Mouse (Mus musculus) midbrain, postnatal 0 days (tissue): Measurements from ENCODE around the gene Btbd19. TPM values are rescaled to one million over a fixed set of nuclear protein-coding genes. Genes with fewer than 3 reads are reported as not detected.
A peak's percentile ranks its signal among the peaks of the same experiment; 100 is the strongest.

Experiments
- ATAC-seq: fragments of 200-750 bp; cut with Nextera tagmentation; 2 replicates; pipeline ENCODE4 v1.8.0; 2017; ENCODE audit warnings: moderate number of reproducible peaks, mild to moderate bottlenecking, moderate TSS enrichment, moderate library complexity; ENCODE audit not compliant: low FRiP score
- DNase-seq: peaks from one replicate; pipeline ENCODE4 v3.0.0-alpha.2; 2015; ENCODE audit warnings: low spot score
- H3K27ac ChIP-seq: fragments of 300-500 bp; sonication (generic); 2 replicates; pipeline ENCODE4 v1.5.1; 2014; ENCODE audit warnings: low read depth, mild to moderate bottlenecking, low read length, mixed read lengths
- H3K27me3 ChIP-seq: fragments of 300-500 bp; sonication (generic); 2 replicates; pipeline ENCODE4 v1.6.1; 2014; ENCODE audit warnings: low read length, control low read depth, mixed read lengths; ENCODE audit not compliant: insufficient read depth
- H3K36me3 ChIP-seq: fragments of 300-500 bp; sonication (generic); 2 replicates; pipeline ENCODE4 v1.6.1; 2014; ENCODE audit warnings: low read length, control low read depth, mixed read lengths; ENCODE audit not compliant: insufficient read depth
- H3K4me1 ChIP-seq: fragments of 300-500 bp; sonication (generic); 2 replicates; pipeline ENCODE4 v1.6.1; 2014; ENCODE audit warnings: mild to moderate bottlenecking, control low read depth, antibody characterized with exemption, low read length, mixed read lengths; ENCODE audit not compliant: insufficient read depth
- H3K4me2 ChIP-seq: fragments of 300-500 bp; sonication (generic); 2 replicates; pipeline ENCODE4 v1.6.1; 2014; ENCODE audit warnings: low read depth, mild to moderate bottlenecking, low read length, mixed read lengths; ENCODE audit not compliant: poor library complexity, severe bottlenecking
- H3K4me3 ChIP-seq: fragments of 300-500 bp; sonication (generic); 2 replicates; pipeline ENCODE4 v1.5.1; 2014; ENCODE audit warnings: low read depth, mild to moderate bottlenecking, low read length, moderate library complexity
- H3K9ac ChIP-seq: fragments of 300-500 bp; sonication (generic); replicated peaks from 2 replicates; pipeline ENCODE4 v1.6.1; 2014; ENCODE audit warnings: mild to moderate bottlenecking, low read length, moderate library complexity, mixed read lengths; ENCODE audit not compliant: poor library complexity, severe bottlenecking
- H3K9me3 ChIP-seq: fragments of 300-500 bp; sonication (generic); 2 replicates; pipeline ENCODE4 v1.6.1; 2016; ENCODE audit warnings: low read length, control low read depth
- CTCF ChIP-seq: IDR thresholded peaks from 2 replicates; pipeline ENCODE4 v1.5.1; 2016; ENCODE audit warnings: antibody characterized with exemption, mild to moderate bottlenecking
- WGBS: fragments of 180-500 bp; shearing (Covaris S2); extraction: QIAGEN DNeasy Blood & Tissue Kit; methylation state at CpG from one replicate; pipeline ENCODE4 v1.1.7; 2014; 5-methylcytosine and 5-hydroxymethylcytosine counted together
- polyA plus RNA-seq: library from polyadenylated mRNA; unstranded; fragments of >200 nt; fragmentation: Nextera tagmentation; extraction: Ambion mirVana; gene quantifications from 2 replicates; pipeline ENCODE4 v1.2.1, GENCODE M21; 2015
- total RNA-seq: library from RNA; depleted of rRNA; stranded (reverse); fragments of >200 nt; gene quantifications from 2 replicates; pipeline ENCODE4 v1.2.3, GENCODE M21; 2014

Gene Btbd19
- total and polyA plus RNA-seq, 2 experiments from 2014 or later = 4.2 to 7.3 TPM

DNA sequence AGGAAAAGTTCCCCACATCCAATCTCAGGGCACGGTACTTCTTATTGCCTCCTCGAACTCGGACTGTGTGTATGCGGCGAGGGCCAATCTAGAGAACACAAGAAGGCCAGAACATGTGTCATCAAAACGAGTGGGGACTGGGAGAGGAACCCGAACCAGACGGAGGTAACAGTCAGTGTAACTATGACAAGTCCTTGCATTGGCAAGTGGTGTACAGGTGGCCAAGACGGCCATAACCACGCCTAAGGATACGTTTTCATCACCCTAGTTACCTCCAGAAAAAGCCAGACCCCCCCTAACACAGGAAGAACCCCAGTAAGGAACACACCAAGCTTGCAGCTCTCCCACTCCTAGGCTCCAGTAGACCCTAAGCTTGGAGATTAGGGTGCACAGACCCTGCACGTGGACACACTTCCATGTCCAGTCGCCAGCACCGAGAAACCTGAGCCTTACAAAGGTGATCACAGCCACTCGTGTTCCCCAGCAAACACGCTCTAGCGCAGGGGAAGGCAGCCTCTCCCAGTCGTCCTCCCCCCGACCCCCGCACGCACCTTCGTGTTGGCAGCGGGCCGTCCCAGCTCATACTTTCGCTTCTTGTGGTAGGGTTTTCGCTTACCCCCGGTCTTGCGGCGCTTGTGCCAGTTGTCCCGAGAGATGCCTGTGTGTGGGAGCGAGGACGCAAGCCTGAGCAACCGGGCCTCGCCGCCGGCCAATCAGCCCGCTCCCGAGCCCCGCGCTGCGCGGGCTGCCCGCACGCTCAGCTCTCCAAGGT lies 29.7 kb upstream of the Btbd19 start:
- TF ChIP-seq CTCF = no peak
- Histone ChIP-seq H3K9ac (peak overlapping the region; percentile 95), H3K4me2 (peak overlapping the region; percentile 88), H3K9me3 (no peaks in the 10 kb centered on the region), H3K4me1 (no peaks in the 10 kb centered on the region), H3K36me3 (peaks cover 28% of the 10 kb centered on the region), H3K27me3 (no peaks in the 10 kb centered on the region), H3K4me3 (peak overlapping the region; percentile 89), H3K27ac (peak overlapping the region; percentile 94)
- peak; percentile 71; the same call in 1 of the 2 replicates for ATAC-seq
- 3% methylated on average over 42 of the region's 44 CpGs for WGBS
- no peak for DNase-seq

DNA sequence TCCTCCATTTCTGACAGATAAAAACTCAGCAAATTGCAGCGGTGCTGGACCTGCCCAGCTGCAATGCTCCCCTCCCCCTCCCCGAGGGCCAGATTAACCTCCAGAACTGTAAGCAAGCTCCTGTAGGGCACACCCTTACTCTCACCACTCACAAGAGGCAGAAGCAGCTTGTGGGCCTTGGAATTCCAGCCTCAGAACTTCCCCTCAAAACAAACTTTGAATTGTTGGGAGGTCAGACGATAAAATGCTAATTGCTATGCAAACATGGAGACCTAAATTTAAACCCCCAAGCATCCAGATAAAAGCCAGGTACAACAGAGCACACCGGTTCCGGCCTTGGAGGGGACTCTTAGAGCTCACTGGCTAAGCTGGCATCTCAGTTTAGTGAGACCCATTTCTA lies 27.2 kb upstream of the Btbd19 start:
- H3K27me3 ChIP-seq = no peaks in the 10 kb centered on the region
- H3K9me3 ChIP-seq = no peaks in the 10 kb centered on the region
- no peaks in the 10 kb centered on the region for H3K4me1 ChIP-seq
- no peak for ATAC-seq
- no peak for TF ChIP-seq CTCF
- no peak overlapping the region for H3K27ac ChIP-seq
- H3K4me3 ChIP-seq = no peak overlapping the region
- no peak for DNase-seq
- no peak overlapping the region for H3K4me2 ChIP-seq
- WGBS = 83% methylated on average over 5 of the region's 5 CpGs
- H3K9ac ChIP-seq = 0 out of 2 replicates have a peak overlapping the region, but pooled peaks have one; percentile 3
- H3K36me3 ChIP-seq = peaks cover 32% of the 10 kb centered on the region

DNA sequence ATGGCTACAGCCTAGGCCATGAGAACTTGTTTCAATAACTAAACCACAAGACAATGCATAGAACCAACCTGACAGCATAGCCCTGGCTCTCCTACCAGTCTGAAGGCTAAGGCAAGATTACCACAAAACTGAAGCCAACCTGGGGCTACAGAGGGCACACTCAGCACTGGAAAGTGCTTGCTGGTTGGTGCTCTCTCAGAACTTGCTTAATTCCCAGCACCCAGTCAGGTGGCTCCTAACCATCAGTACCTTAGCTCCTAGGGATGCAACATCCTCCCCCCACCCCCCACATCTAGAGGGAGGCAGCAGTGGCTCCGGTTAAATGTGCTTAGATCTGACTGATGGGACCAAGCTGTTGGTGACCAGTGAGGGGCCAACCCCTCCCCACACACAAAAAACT lies 25.9 kb upstream of the Btbd19 start:
- H3K27ac ChIP-seq = no peak overlapping the region
- no peaks in the 10 kb centered on the region for H3K27me3 ChIP-seq
- no peak overlapping the region for H3K4me3 ChIP-seq
- H3K9me3 ChIP-seq = no peaks in the 10 kb centered on the region
- TF ChIP-seq CTCF = no peak
- no peaks in the 10 kb centered on the region for H3K4me1 ChIP-seq
- ATAC-seq (no peak), DNase-seq (no peak)
- no peak overlapping the region for H3K4me2 ChIP-seq
- 69% methylated on average over 1 of the region's 1 CpGs for WGBS
- H3K9ac ChIP-seq = no peak overlapping the region
- H3K36me3 ChIP-seq = peaks cover 32% of the 10 kb centered on the region

DNA sequence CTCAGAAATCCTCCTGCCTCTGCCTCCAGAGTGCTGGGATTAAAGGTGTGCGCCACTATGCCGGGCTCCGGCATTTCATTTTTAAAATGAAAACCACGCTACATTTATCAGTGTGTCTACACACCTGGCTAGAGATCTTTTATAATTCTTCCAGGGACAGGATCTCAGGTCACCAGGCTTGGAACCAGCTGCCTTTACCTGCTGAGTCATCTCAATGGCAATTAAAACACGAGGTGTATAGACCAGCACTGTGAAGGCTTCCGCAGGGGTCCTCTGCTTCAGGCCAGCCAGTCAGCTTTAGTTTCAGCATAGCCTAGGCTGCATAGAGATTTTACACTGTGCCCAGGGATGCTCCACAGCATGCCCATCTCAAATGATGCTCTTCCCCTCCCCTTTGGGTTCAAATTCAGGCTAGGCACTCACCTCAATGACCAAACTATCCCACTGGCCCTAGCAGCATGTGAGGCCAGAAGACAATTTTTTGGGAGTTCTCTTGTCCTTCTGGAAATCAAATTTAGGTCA lies 24.7 kb upstream of the Btbd19 start:
- H3K27ac ChIP-seq = no peak overlapping the region
- no peaks in the 10 kb centered on the region for H3K9me3 ChIP-seq
- DNase-seq = no peak
- 90% methylated on average over 6 of the region's 6 CpGs for WGBS
- TF ChIP-seq CTCF = no peak
- H3K4me3 ChIP-seq = no peak overlapping the region
- no peak overlapping the region for H3K9ac ChIP-seq
- H3K4me2 ChIP-seq = no peak overlapping the region
- H3K4me1 ChIP-seq = no peaks in the 10 kb centered on the region
- no peak for ATAC-seq
- H3K36me3 ChIP-seq = peaks cover 32% of the 10 kb centered on the region
- H3K27me3 ChIP-seq = no peaks in the 10 kb centered on the region

DNA sequence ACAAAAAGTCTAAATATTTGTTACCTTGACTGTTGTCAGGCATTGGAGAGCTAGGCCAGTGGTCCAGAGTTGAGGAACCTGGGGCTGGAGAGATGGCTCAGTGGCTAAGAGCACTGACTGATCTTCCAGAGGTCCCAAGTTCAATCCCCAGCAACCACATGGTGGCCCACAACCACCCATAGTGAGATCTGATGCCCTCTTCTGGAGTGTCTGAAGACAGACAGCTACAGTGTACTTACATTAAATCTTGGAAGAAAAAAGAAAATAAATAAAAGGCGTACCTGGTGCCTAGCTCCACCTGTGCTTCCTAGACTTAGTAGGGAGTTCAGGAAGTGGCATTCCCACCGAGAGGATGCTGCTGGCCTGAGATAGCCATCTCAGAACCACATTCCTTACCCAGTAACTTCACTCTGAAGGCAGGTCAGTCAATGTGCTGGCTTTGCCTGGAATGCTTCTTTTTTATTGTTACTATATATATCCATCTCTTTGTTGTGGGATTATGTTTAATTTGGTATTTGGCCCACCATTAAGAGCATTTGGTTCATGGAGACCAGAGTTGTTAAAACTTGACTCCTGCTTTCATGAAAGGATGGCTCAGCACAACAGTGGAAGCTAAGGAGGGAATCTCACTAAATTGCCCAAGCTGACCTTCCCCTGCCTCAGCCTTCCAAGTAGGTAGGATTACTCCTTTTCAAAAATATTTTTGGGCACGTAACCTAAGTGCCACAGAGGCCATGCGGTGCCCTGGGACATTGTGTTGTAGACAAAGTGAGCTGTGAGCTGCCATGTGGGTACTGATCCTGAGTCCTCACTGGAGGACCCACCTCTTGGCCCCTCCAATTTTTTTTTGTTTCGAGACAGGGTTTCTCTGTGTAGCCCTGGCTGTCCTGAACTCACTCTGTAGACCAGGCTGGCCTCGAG lies 24.0 kb upstream of the Btbd19 start:
- ATAC-seq (no peak), DNase-seq (no peak)
- Histone ChIP-seq H3K27ac (no peak overlapping the region), H3K36me3 (peaks cover 32% of the 10 kb centered on the region), H3K27me3 (no peaks in the 10 kb centered on the region), H3K9me3 (no peaks in the 10 kb centered on the region), H3K4me1 (no peaks in the 10 kb centered on the region), H3K4me3 (no peak overlapping the region), H3K9ac (no peak overlapping the region), H3K4me2 (no peak overlapping the region)
- peak; percentile 25 for TF ChIP-seq CTCF
- 77% methylated on average over 6 of the region's 6 CpGs for WGBS
